Mouse (Mus musculus): ENCODE measurements around the gene Cbx4.

Cbx4 gene

GRCm38 (mm10) chr11:119041325-119041716 lies 44.7 kb downstream of the Cbx4 start:
- DNase-seq = no peak

DNA sequence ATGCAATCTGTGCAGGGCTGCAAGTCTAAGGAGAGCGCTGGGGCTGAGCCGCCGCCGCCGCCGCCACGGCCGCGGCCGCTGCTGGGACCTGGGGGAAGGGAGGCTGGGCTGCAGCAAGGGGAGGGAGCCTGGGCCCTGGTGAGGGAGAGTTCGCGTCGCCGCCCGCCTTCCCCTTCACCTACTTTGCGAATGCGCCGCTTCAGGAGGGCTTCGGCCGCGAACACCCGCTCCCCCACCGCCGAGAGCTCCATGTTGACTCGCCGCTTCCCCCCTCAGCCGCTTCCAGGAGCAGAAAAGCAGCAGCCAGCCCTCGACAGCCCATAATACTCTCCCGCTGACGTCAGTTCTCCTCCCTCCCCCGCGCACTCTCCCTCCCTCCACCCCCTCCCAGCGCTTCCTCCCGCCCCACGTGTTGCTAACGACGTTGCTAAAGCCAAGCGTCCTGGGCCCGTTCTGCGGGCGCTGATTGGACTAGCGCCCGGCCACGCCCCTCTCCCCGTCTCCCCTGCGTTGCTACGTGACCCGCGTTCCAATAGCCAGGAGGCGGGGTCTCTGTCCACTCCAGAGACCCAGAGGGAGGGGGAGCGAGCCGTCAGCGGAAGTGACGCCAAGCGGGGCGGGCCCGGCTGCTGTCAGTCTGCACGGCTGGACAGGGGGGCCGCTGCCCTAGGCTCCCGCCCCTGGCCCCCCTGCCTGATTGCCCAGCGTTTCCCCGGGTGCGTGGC lies 45.3 kb downstream of the Cbx4 start, which contains the start of gene Cbx8:
Cbx8 (minus strand) TSS at position 370 of the 725 bp plus-strand sequence.
- peak; percentile 100 for DNase-seq

DNA sequence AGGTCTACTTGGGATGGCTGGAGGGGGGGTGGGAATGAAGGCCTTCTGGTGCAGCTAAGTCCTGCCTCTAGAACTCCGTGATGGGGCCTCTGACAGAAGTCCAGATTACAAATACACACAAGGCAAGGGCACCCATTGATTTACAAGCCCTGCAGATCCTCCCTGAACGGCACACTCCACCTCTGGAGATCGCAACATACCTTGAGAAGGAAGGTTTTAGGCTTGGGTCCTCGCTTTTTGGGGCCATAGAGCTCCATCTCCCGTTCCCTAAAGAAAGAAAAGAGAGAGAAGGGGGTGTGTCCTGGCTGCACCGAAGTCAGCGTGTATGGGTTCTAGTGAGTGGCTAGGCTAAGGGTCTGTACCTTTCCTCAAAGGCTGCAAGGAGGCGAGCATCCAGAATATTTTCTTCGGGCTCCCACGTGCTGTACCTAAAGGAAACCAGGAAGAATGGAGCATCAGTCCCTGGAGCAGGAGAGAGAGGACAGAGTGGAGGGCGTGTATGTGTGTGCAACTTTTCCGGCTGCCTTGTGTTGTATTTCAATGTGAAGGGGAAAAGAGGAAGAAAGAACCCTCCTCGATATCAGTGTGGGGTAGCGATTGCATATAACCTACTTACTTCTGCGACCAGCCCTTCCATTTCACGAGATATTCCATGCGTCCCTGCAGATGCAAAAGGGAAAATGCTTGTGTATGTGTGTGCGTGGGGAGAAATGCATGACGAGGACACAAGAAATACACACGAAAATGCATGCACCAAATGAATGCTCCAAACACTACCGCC lies 46.1 kb downstream of the Cbx4 start:
- no peak for DNase-seq

- no peak for DNase-seq
Measured at GRCm38 (mm10) chr11:119038744-119039484, 47.1 kb downstream of the Cbx4 start.

DNA sequence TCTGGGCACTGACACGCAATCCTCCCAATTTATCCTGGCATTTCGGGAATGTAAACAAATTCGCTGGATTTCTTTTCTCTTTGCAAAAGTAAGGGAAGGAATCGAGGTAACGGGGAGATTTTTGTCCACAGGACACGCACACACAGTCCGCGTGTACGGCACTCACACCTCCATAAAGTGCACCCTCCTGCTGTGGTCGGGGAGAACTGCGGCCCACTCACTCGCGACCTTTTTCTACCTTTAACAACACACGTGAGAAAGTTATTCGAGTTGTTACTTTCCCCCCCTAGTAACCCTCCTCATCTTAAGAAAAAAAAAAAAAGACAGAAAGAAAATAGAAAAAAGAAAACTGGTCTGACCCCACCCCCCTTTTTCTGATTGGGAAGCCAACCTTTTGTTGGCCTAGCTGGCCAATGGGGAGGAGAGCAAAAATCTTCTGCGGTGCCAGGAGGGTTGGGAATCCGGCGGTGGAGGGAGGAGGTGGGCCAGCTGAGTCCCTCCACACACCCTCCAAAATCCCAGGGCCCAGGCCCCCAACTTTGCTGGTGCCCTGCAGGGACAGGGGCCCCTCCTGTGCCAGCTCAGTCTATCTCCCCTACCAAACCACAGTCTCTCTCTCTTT lies 48.1 kb downstream of the Cbx4 start:
- DNase-seq = no peak

DNA sequence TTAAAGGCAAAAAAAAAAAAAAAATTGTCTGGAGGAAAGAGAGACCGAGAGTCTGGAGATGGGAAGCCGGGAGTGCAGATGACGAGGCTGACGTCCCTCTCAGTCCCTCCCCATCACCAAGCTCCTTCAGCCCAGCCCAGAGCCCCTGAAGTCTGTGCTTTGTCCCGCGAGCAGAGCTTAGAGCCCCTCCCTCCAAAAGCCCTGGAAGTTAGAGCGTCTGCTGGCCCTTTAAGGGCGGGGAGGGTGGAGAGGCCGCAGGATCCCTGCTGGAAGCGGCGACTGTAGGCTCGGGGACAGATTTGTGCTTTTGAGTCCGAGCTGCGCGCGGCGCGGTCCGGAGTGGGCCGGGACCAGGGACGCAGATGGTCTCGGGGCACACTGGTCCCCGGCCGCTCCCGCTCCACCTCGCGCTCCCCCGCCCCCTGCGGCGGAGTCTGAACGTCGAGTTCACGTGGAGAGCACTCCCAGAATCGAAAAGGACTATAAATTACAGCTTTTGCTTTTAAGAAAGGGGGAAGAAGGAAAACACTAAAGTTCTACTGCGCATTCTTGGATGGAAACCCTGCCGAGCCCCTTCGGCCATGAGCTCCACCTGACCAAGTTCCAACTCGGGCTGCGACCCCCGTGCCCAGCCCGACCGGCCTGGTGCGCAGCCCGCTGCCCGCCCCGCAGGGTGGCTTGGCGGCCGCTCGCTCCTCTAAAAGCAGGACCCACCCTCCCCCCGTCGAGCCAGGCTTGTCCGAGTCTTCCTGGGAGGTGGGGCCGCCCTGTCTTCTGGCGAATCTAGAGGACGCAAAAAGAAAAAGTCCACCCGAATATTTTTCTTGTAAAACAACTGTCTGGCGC lies 48.9 kb downstream of the Cbx4 start:
- DNase-seq = no peak

DNA sequence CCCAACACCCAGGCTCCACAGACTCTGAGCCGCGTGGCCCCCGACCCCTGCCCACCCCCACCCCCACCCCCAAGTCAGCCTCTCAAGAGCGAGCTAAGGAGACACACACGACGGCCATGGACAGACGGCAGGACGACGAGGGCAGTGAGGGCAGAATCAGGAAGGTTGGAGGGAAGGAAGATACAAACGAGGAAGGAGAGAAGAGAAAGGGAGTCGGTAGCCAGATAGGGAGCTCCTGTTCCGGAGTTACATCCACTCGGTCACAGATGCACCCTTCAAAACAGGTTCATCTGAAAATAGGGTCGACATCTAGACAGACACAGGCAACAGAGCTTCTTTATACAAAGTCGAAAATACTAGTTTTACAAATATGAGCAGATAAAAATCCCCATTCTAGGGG lies 49.6 kb downstream of the Cbx4 start:
- no peak for DNase-seq

- DNase-seq = no peak
Measured at GRCm38 (mm10) chr11:119035686-119036165, 50.3 kb downstream of the Cbx4 start.

DNA sequence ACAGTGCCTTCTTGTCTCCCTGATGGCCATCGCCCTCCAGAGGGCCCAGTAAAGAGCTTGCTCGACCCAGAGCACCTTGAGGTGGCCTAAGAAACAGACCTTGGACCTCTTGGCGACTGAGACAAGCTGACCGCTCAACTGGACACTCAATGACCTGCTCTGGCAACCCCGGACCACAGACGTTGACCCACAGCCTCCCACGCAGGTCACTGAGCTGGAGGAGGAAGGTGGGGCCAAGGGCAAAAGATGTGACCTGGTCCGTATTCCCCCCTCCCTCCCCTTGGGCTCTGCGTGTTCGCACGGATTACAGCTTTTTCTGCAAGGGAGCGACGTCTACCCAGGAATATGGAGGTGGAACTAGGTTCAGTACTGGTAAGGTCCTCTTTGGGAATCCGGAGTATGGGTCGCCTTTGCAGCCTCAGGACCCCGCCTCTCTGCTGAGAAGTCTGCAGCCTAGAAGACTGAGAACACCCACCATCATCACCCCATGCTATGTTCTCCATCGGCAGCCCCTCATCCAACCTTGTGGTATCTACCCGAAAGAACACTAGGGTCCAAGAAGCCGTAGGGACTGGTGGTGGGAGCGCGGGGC lies 50.8 kb downstream of the Cbx4 start:
- no peak for DNase-seq

DNA sequence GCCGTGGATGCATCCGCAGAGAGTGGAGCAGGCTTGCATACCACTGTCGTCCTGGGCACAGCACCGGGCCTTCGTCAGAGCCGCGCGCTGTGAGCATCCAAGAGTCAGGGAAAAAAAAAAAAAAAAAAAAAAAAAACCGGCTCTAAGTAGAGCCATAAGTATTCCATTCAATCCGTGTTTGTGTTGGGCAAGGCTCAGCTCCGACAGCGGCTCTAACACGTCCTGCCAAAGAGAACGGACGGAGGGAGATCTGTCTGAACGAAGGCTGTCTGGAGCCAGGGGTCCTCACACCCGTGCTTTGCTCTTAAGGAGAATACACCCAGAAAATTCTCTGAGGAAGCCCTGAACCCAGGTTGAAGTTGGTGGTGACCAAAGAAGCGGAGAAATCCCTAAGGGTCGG lies 51.4 kb downstream of the Cbx4 start:
- DNase-seq = no peak

DNA sequence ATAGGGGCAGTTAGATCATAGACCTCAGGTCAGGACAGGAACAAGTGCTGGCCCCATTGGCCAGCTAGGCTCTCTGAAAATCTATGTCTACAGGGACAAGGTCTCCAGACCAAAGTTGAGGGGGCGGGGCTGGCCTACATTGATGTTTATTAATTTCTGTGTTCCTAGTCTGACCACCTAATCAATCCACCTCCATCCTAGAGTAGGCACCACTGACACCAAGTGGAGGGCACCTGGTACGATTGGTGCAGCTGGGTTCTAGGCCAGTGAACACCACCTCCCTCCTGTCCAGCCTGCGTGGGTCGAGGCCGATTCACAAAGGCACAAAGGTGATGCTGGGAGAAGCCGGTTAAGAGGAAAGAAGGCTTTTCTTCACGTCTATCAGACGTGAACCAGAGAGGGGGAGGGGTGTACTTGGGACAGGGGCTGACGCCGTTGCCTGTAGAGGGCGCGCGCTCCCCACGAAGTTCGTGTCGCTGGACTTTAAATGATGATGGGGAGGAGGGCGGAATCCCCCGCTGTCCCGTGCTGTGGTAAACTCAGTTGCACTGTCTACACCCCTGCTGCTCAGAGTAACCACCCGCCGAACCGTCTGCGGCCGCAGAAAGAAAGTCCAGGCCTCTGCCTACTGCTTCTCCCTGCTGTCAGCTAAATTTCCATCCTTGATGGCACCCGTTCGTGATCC lies 52.0 kb downstream of the Cbx4 start:
- DNase-seq = peak; percentile 76
